Mouse (Mus musculus) embryonic facial prominence, embryonic 15.5 days (tissue): ENCODE measurements at regions not wholly inside any gene's neighbourhood (a gene's known extent, or its start where the extent isn't known, plus 50 kb on each side); places are given as distances from the start of the nearest gene placed in this dataset.

Experiments used
- ATAC-seq: fragments of 200-750 bp; cut with Nextera tagmentation; 2 replicates; pipeline ENCODE4 v1.8.0; 2017; ENCODE audit warnings: low read depth, moderate TSS enrichment; ENCODE audit not compliant: insufficient number of reproducible peaks, low FRiP score, low TSS enrichment
- H3K27ac ChIP-seq: fragments of 300-500 bp; sonication (generic); replicated peaks from 2 replicates; pipeline ENCODE4 v1.5.1; 2015; ENCODE audit warnings: mild to moderate bottlenecking, inconsistent platforms
- H3K27me3 ChIP-seq: fragments of 300-500 bp; sonication (generic); 2 replicates; pipeline ENCODE4 v1.6.1; 2015; ENCODE audit warnings: inconsistent platforms
- H3K36me3 ChIP-seq: fragments of 300-500 bp; sonication (generic); 2 replicates; pipeline ENCODE4 v1.6.1; 2015; ENCODE audit warnings: mild to moderate bottlenecking, inconsistent platforms
- H3K4me1 ChIP-seq: fragments of 300-500 bp; sonication (generic); 2 replicates; pipeline ENCODE4 v1.6.1; 2015; ENCODE audit warnings: inconsistent platforms
- H3K4me2 ChIP-seq: fragments of 300-500 bp; sonication (generic); replicated peaks from 2 replicates; pipeline ENCODE4 v1.6.1; 2015; ENCODE audit warnings: mild to moderate bottlenecking, inconsistent platforms
- H3K4me3 ChIP-seq: fragments of 300-500 bp; sonication (generic); replicated peaks from 2 replicates; pipeline ENCODE4 v1.5.1; 2015; ENCODE audit warnings: mild to moderate bottlenecking, inconsistent platforms
- H3K9ac ChIP-seq: fragments of 300-500 bp; sonication (generic); 2 replicates; pipeline ENCODE4 v1.6.1; 2015; ENCODE audit warnings: inconsistent platforms
- H3K9me3 ChIP-seq: fragments of 300-500 bp; sonication (generic); replicated peaks from 2 replicates; pipeline ENCODE4 v1.6.1; 2016; ENCODE audit warnings: inconsistent platforms
- WGBS: fragments of 180-500 bp; shearing (Covaris S2); methylation state at CpG from one replicate; pipeline ENCODE4 v1.1.7; 2015; 5-methylcytosine and 5-hydroxymethylcytosine counted together

GRCm38 (mm10) chr1:91678789-91679188, 122.5 kb upstream of the Twist2 start:
- Histone ChIP-seq H3K4me3 (no peak overlapping the region), H3K4me1 (no peaks in the 10 kb centered on the region), H3K4me2 (no peak overlapping the region), H3K9ac (no peak overlapping the region), H3K27ac (peak overlapping the region; percentile 66), H3K27me3 (no peaks in the 10 kb centered on the region), H3K36me3 (no peaks in the 10 kb centered on the region), H3K9me3 (no peaks in the 10 kb centered on the region)
- ATAC-seq = no peak
- WGBS = 49% methylated on average over 4 of the region's 4 CpGs

GRCm38 (mm10) chr1:91685031-91685430, 116.2 kb upstream of the Twist2 start:
- peak overlapping the region; percentile 63 for H3K27ac ChIP-seq
- no peaks in the 10 kb centered on the region for H3K36me3 ChIP-seq
- H3K27me3 ChIP-seq = no peaks in the 10 kb centered on the region
- no peak for ATAC-seq
- no peak overlapping the region for H3K9ac ChIP-seq
- no peak overlapping the region for H3K4me3 ChIP-seq
- H3K4me2 ChIP-seq = no peak overlapping the region
- H3K9me3 ChIP-seq = no peaks in the 10 kb centered on the region
- H3K4me1 ChIP-seq = peaks cover 28% of the 10 kb centered on the region
- WGBS = 39% methylated on average over 9 of the region's 9 CpGs

GRCm38 (mm10) chr1:91685789-91686188, 115.5 kb upstream of the Twist2 start:
- H3K27me3 ChIP-seq = no peaks in the 10 kb centered on the region
- peak overlapping the region; percentile 63; the same call in 1 of the 2 replicates for H3K27ac ChIP-seq
- peaks cover 28% of the 10 kb centered on the region for H3K4me1 ChIP-seq
- H3K9me3 ChIP-seq = no peaks in the 10 kb centered on the region
- no peaks in the 10 kb centered on the region for H3K36me3 ChIP-seq
- 37% methylated on average over 6 of the region's 6 CpGs for WGBS
- no peak for ATAC-seq
- H3K4me3 ChIP-seq = no peak overlapping the region
- no peak overlapping the region for H3K9ac ChIP-seq
- no peak overlapping the region for H3K4me2 ChIP-seq

GRCm38 (mm10) chr1:91691601-91692000, 109.7 kb upstream of the Twist2 start:
- H3K4me3 ChIP-seq = no peak overlapping the region
- peaks cover 5% of the 10 kb centered on the region for H3K4me1 ChIP-seq
- no peak overlapping the region for H3K27ac ChIP-seq
- no peak for ATAC-seq
- no peak overlapping the region for H3K9ac ChIP-seq
- 84% methylated on average over 1 of the region's 1 CpGs for WGBS
- H3K27me3 ChIP-seq = no peaks in the 10 kb centered on the region
- no peaks in the 10 kb centered on the region for H3K36me3 ChIP-seq
- no peak overlapping the region for H3K4me2 ChIP-seq
- H3K9me3 ChIP-seq = no peaks in the 10 kb centered on the region

- Histone ChIP-seq H3K4me1 (peaks cover 5% of the 10 kb centered on the region), H3K4me3 (no peak overlapping the region), H3K4me2 (no peak overlapping the region), H3K27me3 (no peaks in the 10 kb centered on the region), H3K36me3 (no peaks in the 10 kb centered on the region), H3K9me3 (no peaks in the 10 kb centered on the region), H3K9ac (no peak overlapping the region), H3K27ac (no peak overlapping the region)
- ATAC-seq = no peak
- WGBS = 67% methylated on average over 9 of the region's 9 CpGs
These were observed 108.4 kb upstream of the Twist2 start for GRCm38 (mm10) chr1:91692709-91693460.

GRCm38 (mm10) chr1:91697053-91697452, 104.2 kb upstream of the Twist2 start:
- WGBS = 60% methylated on average over 8 of the region's 8 CpGs
- H3K36me3 ChIP-seq = no peaks in the 10 kb centered on the region
- no peak for ATAC-seq

GRCm38 (mm10) chr1:91701475-91701874, 99.8 kb upstream of the Twist2 start:
- Histone ChIP-seq H3K36me3 (no peaks in the 10 kb centered on the region), H3K9me3 (no peaks in the 10 kb centered on the region), H3K27ac (no peak overlapping the region), H3K27me3 (no peaks in the 10 kb centered on the region), H3K4me1 (no peaks in the 10 kb centered on the region), H3K4me2 (no peak overlapping the region), H3K4me3 (no peak overlapping the region), H3K9ac (no peak overlapping the region)
- WGBS = 65% methylated on average over 12 of the region's 12 CpGs
- ATAC-seq = no peak

More at GRCm38 (mm10) chr1:91697053-91697452, 104.2 kb upstream of the Twist2 start:
- no peak overlapping the region for H3K27ac ChIP-seq
- no peak overlapping the region for H3K4me2 ChIP-seq
- H3K27me3 ChIP-seq = no peaks in the 10 kb centered on the region
- H3K9ac ChIP-seq = no peak overlapping the region
- H3K9me3 ChIP-seq = no peaks in the 10 kb centered on the region
- H3K4me3 ChIP-seq = no peak overlapping the region
- no peaks in the 10 kb centered on the region for H3K4me1 ChIP-seq

- H3K4me1 ChIP-seq = no peaks in the 10 kb centered on the region
These were observed 99.2 kb upstream of the Twist2 start for GRCm38 (mm10) chr1:91702021-91702420.

GRCm38 (mm10) chr1:91702737-91703136, 98.5 kb upstream of the Twist2 start:
- peaks cover 6% of the 10 kb centered on the region; the same call in 1 of the 2 replicates for H3K4me1 ChIP-seq
- H3K36me3 ChIP-seq = no peaks in the 10 kb centered on the region
- H3K9ac ChIP-seq = no peak overlapping the region
- H3K27ac ChIP-seq = no peak overlapping the region
- no peaks in the 10 kb centered on the region for H3K9me3 ChIP-seq
- no peaks in the 10 kb centered on the region for H3K27me3 ChIP-seq
- ATAC-seq = no peak
- H3K4me2 ChIP-seq = no peak overlapping the region
- H3K4me3 ChIP-seq = no peak overlapping the region

More at GRCm38 (mm10) chr1:91702021-91702420, 99.2 kb upstream of the Twist2 start:
- H3K9me3 ChIP-seq = no peaks in the 10 kb centered on the region
- H3K36me3 ChIP-seq = no peaks in the 10 kb centered on the region
- WGBS = 77% methylated on average over 6 of the region's 6 CpGs
- H3K27ac ChIP-seq = no peak overlapping the region
- no peak for ATAC-seq
- H3K27me3 ChIP-seq = no peaks in the 10 kb centered on the region
- no peak overlapping the region for H3K4me2 ChIP-seq
- no peak overlapping the region for H3K4me3 ChIP-seq
- no peak overlapping the region for H3K9ac ChIP-seq

GRCm38 (mm10) chr1:91705451-91705850, 95.8 kb upstream of the Twist2 start:
- Histone ChIP-seq H3K9me3 (no peaks in the 10 kb centered on the region), H3K4me3 (no peak overlapping the region), H3K27me3 (no peaks in the 10 kb centered on the region), H3K4me1 (peaks cover 21% of the 10 kb centered on the region), H3K36me3 (no peaks in the 10 kb centered on the region), H3K9ac (no peak overlapping the region), H3K4me2 (no peak overlapping the region), H3K27ac (no peak overlapping the region)
- no peak for ATAC-seq
- WGBS = 81% methylated on average over 9 of the region's 9 CpGs

- Histone ChIP-seq H3K27ac (no peak overlapping the region; the same call in 1 of the 2 replicates), H3K27me3 (no peaks in the 10 kb centered on the region), H3K9me3 (no peaks in the 10 kb centered on the region), H3K36me3 (no peaks in the 10 kb centered on the region), H3K4me2 (no peak overlapping the region), H3K4me1 (peaks cover 24% of the 10 kb centered on the region), H3K4me3 (no peak overlapping the region), H3K9ac (no peak overlapping the region)
- WGBS = 39% methylated on average over 7 of the region's 7 CpGs
- no peak for ATAC-seq
These were observed 92.6 kb upstream of the Twist2 start for GRCm38 (mm10) chr1:91708550-91709243.
